Mouse (Mus musculus): ENCODE data around the gene Trappc6a. TPM values are rescaled to one million over a fixed set of nuclear protein-coding genes. Genes with fewer than 3 reads are reported as not detected.

Gene Trappc6a
- polyA plus RNA-seq, 1 experiment from 2014 or later: 61.7 TPM

GRCm38 (mm10) chr7:19564455-19564854 lies 56.3 kb downstream of the Trappc6a start:
- H3K9me3 ChIP-seq: peaks cover 6% of the 10 kb centered on the region; the same call in 1 of the 2 replicates
- no peak overlapping the region for H3K27ac ChIP-seq
- no peak overlapping the region for H3K9ac ChIP-seq
- 97% methylated on average over 4 of the region's 4 CpGs for WGBS
- no peaks in the 10 kb centered on the region for H3K27me3 ChIP-seq
- H3K4me1 ChIP-seq: peaks cover 25% of the 10 kb centered on the region
- no peak overlapping the region for H3K4me3 ChIP-seq
- H3K4me2 ChIP-seq (replicated peaks): no peak overlapping the region
- ATAC-seq (ENCODE audit: insufficient number of reproducible peaks, insufficient read depth, low FRiP score, low TSS enrichment): no peak
- H3K36me3 ChIP-seq: peaks cover 30% of the 10 kb centered on the region

Other genes starting within 250 kb of the Trappc6a start
- 68.2 and 69.3 TPM in 2 replicates for gene Vasp, start 236.6 kb upstream of the Trappc6a start, polyA plus RNA-seq (2016; fragmentation: Nextera tagmentation; extraction: Ambion mirVana)
- gene Ppm1n, start 228.3 kb upstream of the Trappc6a start, polyA plus RNA-seq (2016; fragmentation: Nextera tagmentation; extraction: Ambion mirVana): 0.18 TPM in 1 of 2 replicates, not detected in the other
- 17.9 and 21.4 TPM in 2 replicates for gene Rtn2, start 225.8 kb upstream of the Trappc6a start, polyA plus RNA-seq (2016; fragmentation: Nextera tagmentation; extraction: Ambion mirVana)
- 0.05 TPM in 1 of 2 replicates, not detected in the other for gene Fosb, start 198.3 kb upstream of the Trappc6a start, polyA plus RNA-seq (2016; fragmentation: Nextera tagmentation; extraction: Ambion mirVana)
- gene Ercc1, start 163.6 kb upstream of the Trappc6a start, polyA plus RNA-seq (2016; fragmentation: Nextera tagmentation; extraction: Ambion mirVana): 92.3 and 94.5 TPM in 2 replicates
- gene Cd3eap, start 148.9 kb upstream of the Trappc6a start, polyA plus RNA-seq (2016; fragmentation: Nextera tagmentation; extraction: Ambion mirVana): 27.1 and 28.0 TPM in 2 replicates
- 7.3 and 8.1 TPM in 2 replicates for gene Ppp1r13l, start 148.6 kb upstream of the Trappc6a start, polyA plus RNA-seq (2016; fragmentation: Nextera tagmentation; extraction: Ambion mirVana)
- 19.9 and 23.2 TPM in 2 replicates for gene Ercc2, start 126.4 kb upstream of the Trappc6a start, polyA plus RNA-seq (2016; fragmentation: Nextera tagmentation; extraction: Ambion mirVana)
- 10.6 and 10.7 TPM in 2 replicates for gene Klc3, start 104.3 kb upstream of the Trappc6a start, polyA plus RNA-seq (2016; fragmentation: Nextera tagmentation; extraction: Ambion mirVana)
- 0.52 TPM in 1 of 2 replicates, not detected in the other for gene Ckm, start 103.6 kb upstream of the Trappc6a start, polyA plus RNA-seq (2016; fragmentation: Nextera tagmentation; extraction: Ambion mirVana)
- 16.3 and 17.9 TPM in 2 replicates for gene Mark4, start 49.6 kb upstream of the Trappc6a start, polyA plus RNA-seq (2016; fragmentation: Nextera tagmentation; extraction: Ambion mirVana)
- 1.0 and 1.8 TPM in 2 replicates for gene Exoc3l2, start 45.1 kb upstream of the Trappc6a start, polyA plus RNA-seq (2016; fragmentation: Nextera tagmentation; extraction: Ambion mirVana)
- 4.1 and 4.6 TPM in 2 replicates for gene Bloc1s3, start within 50 bp of the Trappc6a start, polyA plus RNA-seq (2016; fragmentation: Nextera tagmentation; extraction: Ambion mirVana)
- gene Nkpd1, start 9.4 kb downstream of the Trappc6a start, polyA plus RNA-seq (2016; fragmentation: Nextera tagmentation; extraction: Ambion mirVana): 0.06 TPM in 1 of 2 replicates, not detected in the other
- gene Ppp1r37, start 54.7 kb downstream of the Trappc6a start, polyA plus RNA-seq (2016; fragmentation: Nextera tagmentation; extraction: Ambion mirVana): 36.0 and 40.6 TPM in 2 replicates
- gene Zfp296, start 68.9 kb downstream of the Trappc6a start, polyA plus RNA-seq (2016; fragmentation: Nextera tagmentation; extraction: Ambion mirVana): 0.17 and 0.36 TPM in 2 replicates
- 150 and 164 TPM in 2 replicates for gene Gemin7, start 69.2 kb downstream of the Trappc6a start, polyA plus RNA-seq (2016; fragmentation: Nextera tagmentation; extraction: Ambion mirVana)
- gene Clasrp, start 96.1 kb downstream of the Trappc6a start, polyA plus RNA-seq (2016; fragmentation: Nextera tagmentation; extraction: Ambion mirVana): 72.7 and 80.7 TPM in 2 replicates
- 8.0 and 8.5 TPM in 2 replicates for gene Relb, start 121.0 kb downstream of the Trappc6a start, polyA plus RNA-seq (2016; fragmentation: Nextera tagmentation; extraction: Ambion mirVana)
- gene Clptm1, start 156.6 kb downstream of the Trappc6a start, polyA plus RNA-seq (2016; fragmentation: Nextera tagmentation; extraction: Ambion mirVana): 93.9 and 95.0 TPM in 2 replicates
- gene Apoc2, start 169.5 kb downstream of the Trappc6a start, polyA plus RNA-seq (2016; fragmentation: Nextera tagmentation; extraction: Ambion mirVana): 0.74 and 0.83 TPM in 2 replicates
- not detected in 2 replicates for gene Gm44805, start 173.0 kb downstream of the Trappc6a start, polyA plus RNA-seq (2016; fragmentation: Nextera tagmentation; extraction: Ambion mirVana)
- not detected in 2 replicates for gene Apoc4, start 173.1 kb downstream of the Trappc6a start, polyA plus RNA-seq (2016; fragmentation: Nextera tagmentation; extraction: Ambion mirVana)
- gene Apoc1, start 184.3 kb downstream of the Trappc6a start, polyA plus RNA-seq (2016; fragmentation: Nextera tagmentation; extraction: Ambion mirVana): 6.1 and 6.4 TPM in 2 replicates
- gene Apoe, start 190.8 kb downstream of the Trappc6a start, polyA plus RNA-seq (2016; fragmentation: Nextera tagmentation; extraction: Ambion mirVana): 200 and 220 TPM in 2 replicates
- gene Tomm40, start 207.0 kb downstream of the Trappc6a start, polyA plus RNA-seq (2016; fragmentation: Nextera tagmentation; extraction: Ambion mirVana): 163 and 174 TPM in 2 replicates
- gene Nectin2, start 242.1 kb downstream of the Trappc6a start, polyA plus RNA-seq (2016; fragmentation: Nextera tagmentation; extraction: Ambion mirVana): 95.3 and 97.6 TPM in 2 replicates